Mouse (Mus musculus) midbrain, embryonic 15.5 days (tissue): Measurements from ENCODE around the gene Efnb2. TPM values are rescaled to one million over a fixed set of nuclear protein-coding genes. Genes with fewer than 3 reads are reported as not detected.

ENCODE experiments used
- ATAC-seq: fragments of 200-750 bp; cut with Nextera tagmentation; replicated peaks from 2 replicates; pipeline ENCODE4 v1.8.0; 2017; ENCODE audit warnings: moderate TSS enrichment
- H3K27ac ChIP-seq: fragments of 300-500 bp; sonication (generic); 2 replicates; pipeline ENCODE4 v1.5.1; 2015; ENCODE audit warnings: mild to moderate bottlenecking, inconsistent platforms
- H3K27me3 ChIP-seq: fragments of 300-500 bp; sonication (generic); replicated peaks from 2 replicates; pipeline ENCODE4 v1.6.1; 2015; ENCODE audit warnings: inconsistent platforms
- H3K36me3 ChIP-seq: fragments of 300-500 bp; sonication (generic); replicated peaks from 2 replicates; pipeline ENCODE4 v1.6.1; 2015; ENCODE audit warnings: inconsistent platforms
- H3K4me1 ChIP-seq: fragments of 300-500 bp; sonication (generic); 2 replicates; pipeline ENCODE4 v1.6.1; 2015; ENCODE audit warnings: inconsistent platforms
- H3K4me2 ChIP-seq: fragments of 300-500 bp; sonication (generic); 2 replicates; pipeline ENCODE4 v1.6.1; 2015; ENCODE audit warnings: inconsistent platforms, mild to moderate bottlenecking, moderate library complexity
- H3K4me3 ChIP-seq: fragments of 300-500 bp; sonication (generic); 2 replicates; pipeline ENCODE4 v1.5.1; 2015; ENCODE audit warnings: mild to moderate bottlenecking, inconsistent platforms
- H3K9ac ChIP-seq: fragments of 300-500 bp; sonication (generic); 2 replicates; pipeline ENCODE4 v1.6.1; 2015; ENCODE audit warnings: mild to moderate bottlenecking, inconsistent platforms
- H3K9me3 ChIP-seq: fragments of 300-500 bp; sonication (generic); 2 replicates; pipeline ENCODE4 v1.6.1; 2016; ENCODE audit warnings: inconsistent platforms
- WGBS: fragments of 180-500 bp; shearing (Covaris S2); methylation state at CpG from one replicate; pipeline ENCODE4 v1.1.7; 2015; ENCODE audit warnings: mixed read lengths; 5-methylcytosine and 5-hydroxymethylcytosine counted together
- polyA plus RNA-seq: library from polyadenylated mRNA; unstranded; fragments of >200 nt; fragmentation: Nextera tagmentation; extraction: Ambion mirVana; gene quantifications from 2 replicates; pipeline ENCODE4 v1.2.1, GENCODE M21; 2015

Gene Efnb2
- polyA plus RNA-seq, 1 experiment from 2014 or later: 14.1 TPM

DNA sequence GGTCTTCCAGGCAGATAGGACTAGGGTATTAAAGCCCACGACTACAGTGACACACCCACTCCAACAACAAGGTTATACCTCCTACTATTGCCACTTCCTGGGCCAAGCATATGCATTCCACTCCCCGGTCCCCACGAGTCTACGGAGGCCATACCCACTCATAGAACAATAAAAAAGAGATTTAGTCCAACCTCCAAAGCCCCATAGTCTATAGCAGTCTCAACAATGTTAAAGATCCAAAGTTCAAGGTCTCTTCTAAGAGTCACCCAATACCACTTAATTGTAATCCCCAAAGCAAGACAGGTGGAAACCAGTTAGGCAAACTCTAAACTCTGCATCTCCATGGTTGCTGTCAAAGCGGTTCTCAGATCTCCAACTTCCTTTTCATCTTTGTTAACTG lies 13.8 kb upstream of the Efnb2 start:
- no peak for ATAC-seq
- H3K36me3 ChIP-seq: peaks cover 11% of the 10 kb centered on the region; the same call in 1 of the 2 replicates
- H3K9ac ChIP-seq: no peak overlapping the region
- 84% methylated on average over 5 of the region's 5 CpGs for WGBS
- H3K4me3 ChIP-seq: no peak overlapping the region
- H3K27ac ChIP-seq: no peak overlapping the region
- H3K27me3 ChIP-seq: no peaks in the 10 kb centered on the region
- no peaks in the 10 kb centered on the region for H3K9me3 ChIP-seq
- H3K4me2 ChIP-seq: no peak overlapping the region
- no peaks in the 10 kb centered on the region for H3K4me1 ChIP-seq

DNA sequence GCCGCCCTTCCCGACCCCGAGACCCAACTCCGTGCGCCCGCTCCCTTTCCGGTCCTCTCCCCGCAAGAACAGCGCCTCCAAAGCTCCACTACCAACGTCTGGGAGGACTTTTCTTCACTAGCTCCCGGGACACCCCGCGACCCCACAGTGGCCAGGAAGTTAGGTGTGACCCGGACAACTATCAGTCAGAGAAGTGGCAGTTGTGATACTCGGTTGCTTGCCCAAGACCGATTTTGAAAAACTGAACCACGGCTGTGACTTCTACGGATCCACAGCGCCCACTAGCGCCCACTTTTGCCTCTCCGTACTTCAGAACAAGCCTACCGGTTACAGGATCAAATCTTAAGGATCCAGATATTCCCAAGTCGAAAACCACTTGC lies 707 bp upstream of the Efnb2 start:
- Histone ChIP-seq H3K9ac (peak overlapping the region; percentile 55), H3K4me1 (peaks cover 24% of the 10 kb centered on the region), H3K9me3 (no peaks in the 10 kb centered on the region), H3K27me3 (no peaks in the 10 kb centered on the region), H3K4me2 (peak overlapping the region; percentile 86), H3K4me3 (peak overlapping the region; percentile 68), H3K36me3 (no peaks in the 10 kb centered on the region), H3K27ac (peak overlapping the region; percentile 88)
- WGBS: under 1% methylated on average over 23 of the region's 23 CpGs
- ATAC-seq: peak; percentile 8

DNA sequence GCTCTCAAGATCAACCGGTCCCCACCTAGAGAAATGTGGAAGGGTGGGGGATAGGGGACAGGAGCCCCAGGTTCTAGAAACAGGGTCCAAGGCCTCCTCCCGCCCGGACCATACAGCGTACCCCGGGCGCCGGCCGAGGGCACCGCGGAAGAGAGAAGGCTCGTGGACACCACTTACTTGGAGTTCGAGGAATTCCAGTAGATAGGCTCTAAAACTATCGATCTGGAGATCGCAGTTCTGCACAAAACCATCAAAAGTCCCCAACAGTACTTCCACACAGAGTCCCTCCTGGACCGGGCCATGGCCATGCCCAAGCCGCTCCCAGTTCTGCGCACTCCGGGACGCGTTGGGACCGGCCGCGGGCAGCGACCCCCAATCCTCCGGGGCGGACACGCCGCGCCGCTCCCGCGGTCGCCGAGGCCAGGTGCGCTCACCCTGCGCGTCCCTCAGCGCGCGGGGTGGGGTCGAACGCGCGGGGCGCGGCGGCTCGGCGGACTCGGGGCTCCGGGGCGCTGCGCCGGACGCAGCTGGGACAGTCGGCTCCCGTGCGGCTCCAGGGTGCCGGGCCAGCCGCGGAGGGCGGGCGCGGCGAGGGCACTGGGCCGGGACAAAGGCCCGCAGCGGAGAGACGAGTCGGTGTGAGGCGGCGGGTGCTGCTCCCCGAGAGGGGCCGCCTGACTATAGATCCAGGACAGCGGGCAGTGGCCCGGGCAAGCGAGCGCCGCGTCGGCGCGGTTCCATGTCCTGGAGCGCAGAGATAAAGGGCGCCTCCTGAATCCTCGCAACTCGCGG lies 539 bp downstream of the Efnb2 start:
- H3K27ac ChIP-seq: peak overlapping the region; percentile 88
- peaks cover 36% of the 10 kb centered on the region for H3K4me1 ChIP-seq
- 0% methylated on average over 87 of the region's 88 CpGs for WGBS
- peak overlapping the region; percentile 72 for H3K9ac ChIP-seq
- H3K27me3 ChIP-seq: no peaks in the 10 kb centered on the region
- peak overlapping the region; percentile 86 for H3K4me2 ChIP-seq
- no peaks in the 10 kb centered on the region for H3K36me3 ChIP-seq
- H3K9me3 ChIP-seq: no peaks in the 10 kb centered on the region
- ATAC-seq: peak; percentile 63
- peak overlapping the region; percentile 68 for H3K4me3 ChIP-seq

DNA sequence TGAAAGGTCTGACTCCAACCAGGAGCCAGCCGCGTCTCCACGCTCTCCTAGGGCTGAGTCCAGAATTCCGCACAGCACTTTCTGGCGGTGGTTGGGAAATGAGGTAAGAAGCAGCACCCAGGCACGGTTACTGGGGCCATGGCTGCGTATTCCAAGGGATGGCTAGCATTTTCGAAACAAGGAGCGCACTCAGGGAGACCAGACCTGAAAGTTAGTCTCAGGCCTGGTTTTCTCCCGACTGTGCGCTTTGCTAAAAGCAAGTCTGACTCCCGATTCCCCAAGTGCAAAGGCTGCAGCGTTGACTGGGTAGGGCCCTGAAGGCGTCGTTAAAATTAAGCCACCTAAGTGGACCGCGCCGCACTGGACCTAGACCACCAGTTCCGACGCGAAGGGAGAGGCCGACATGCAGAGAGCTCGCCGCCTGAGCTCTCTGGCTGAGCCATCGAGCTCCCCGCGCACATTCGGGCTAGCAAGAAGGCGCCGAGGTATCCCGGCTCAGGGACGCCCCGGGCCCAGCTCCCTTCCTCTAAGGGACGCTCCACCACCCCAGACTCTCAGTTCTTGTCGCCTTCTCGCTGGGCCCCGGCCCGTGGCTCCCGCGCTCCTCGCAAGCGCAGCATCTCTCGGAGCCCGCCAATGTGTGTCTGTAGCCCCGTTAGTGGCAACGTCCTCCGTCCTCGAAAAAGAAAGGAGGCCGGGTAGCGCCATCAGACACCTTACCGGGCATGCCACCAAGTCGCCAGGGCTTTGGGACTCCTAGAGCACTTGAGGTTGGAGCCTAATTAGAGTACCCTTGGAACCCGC lies 1.3 kb downstream of the Efnb2 start:
- peak overlapping the region; percentile 88 for H3K27ac ChIP-seq
- under 1% methylated on average over 53 of the region's 53 CpGs for WGBS
- H3K27me3 ChIP-seq: no peaks in the 10 kb centered on the region
- H3K4me2 ChIP-seq: peak overlapping the region; percentile 86
- H3K9ac ChIP-seq: peak overlapping the region; percentile 72
- no peaks in the 10 kb centered on the region for H3K9me3 ChIP-seq
- H3K36me3 ChIP-seq: no peaks in the 10 kb centered on the region
- no peak for ATAC-seq
- peak overlapping the region; percentile 68 for H3K4me3 ChIP-seq
- peaks cover 44% of the 10 kb centered on the region for H3K4me1 ChIP-seq

DNA sequence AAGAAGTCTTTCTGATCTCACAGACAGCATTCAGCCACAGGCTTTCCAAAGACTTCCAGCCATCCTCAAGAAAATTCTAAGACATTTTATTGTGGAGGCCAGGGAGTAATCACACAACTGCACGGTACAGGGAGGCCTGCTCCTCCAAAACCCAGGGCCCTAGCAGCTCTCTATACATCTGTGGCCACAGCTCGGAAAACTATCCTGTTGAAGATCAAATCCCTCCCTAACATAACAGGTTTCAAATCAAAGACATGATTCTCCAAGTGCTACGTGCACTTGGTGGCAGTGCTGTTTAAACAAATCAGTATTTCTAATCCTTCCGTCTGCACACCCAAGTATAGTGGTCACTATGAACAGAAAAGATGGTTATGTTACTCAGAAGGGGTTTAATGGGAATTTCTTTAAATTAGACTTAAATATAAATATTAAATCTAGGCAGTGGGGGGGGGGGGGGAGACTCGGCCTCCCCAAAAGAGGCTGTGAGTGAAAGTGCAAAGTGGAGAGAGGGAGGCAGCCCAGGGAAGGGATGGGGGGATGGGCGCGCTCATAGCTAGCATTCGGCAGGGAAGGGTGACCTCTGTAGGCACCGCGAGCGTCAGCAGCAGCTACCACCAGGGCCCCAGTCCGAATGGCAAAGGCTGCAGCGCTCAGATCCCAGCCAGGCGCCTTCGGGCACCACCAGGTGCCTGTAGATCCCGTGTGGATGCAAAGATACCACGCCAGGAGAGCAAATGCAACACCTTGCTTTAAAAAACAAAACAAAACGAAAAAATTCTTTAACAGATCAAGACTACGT lies 2.4 kb downstream of the Efnb2 start:
- H3K27ac ChIP-seq: peak overlapping the region; percentile 51
- H3K27me3 ChIP-seq: no peaks in the 10 kb centered on the region
- no peaks in the 10 kb centered on the region for H3K9me3 ChIP-seq
- WGBS: under 1% methylated on average over 19 of the region's 19 CpGs
- peak overlapping the region; percentile 86 for H3K4me2 ChIP-seq
- H3K4me3 ChIP-seq: peak overlapping the region; percentile 68
- H3K36me3 ChIP-seq: no peaks in the 10 kb centered on the region
- peak overlapping the region; percentile 72 for H3K9ac ChIP-seq
- ATAC-seq: peak; percentile 23; the same call in 1 of the 2 replicates
- peaks cover 55% of the 10 kb centered on the region for H3K4me1 ChIP-seq

DNA sequence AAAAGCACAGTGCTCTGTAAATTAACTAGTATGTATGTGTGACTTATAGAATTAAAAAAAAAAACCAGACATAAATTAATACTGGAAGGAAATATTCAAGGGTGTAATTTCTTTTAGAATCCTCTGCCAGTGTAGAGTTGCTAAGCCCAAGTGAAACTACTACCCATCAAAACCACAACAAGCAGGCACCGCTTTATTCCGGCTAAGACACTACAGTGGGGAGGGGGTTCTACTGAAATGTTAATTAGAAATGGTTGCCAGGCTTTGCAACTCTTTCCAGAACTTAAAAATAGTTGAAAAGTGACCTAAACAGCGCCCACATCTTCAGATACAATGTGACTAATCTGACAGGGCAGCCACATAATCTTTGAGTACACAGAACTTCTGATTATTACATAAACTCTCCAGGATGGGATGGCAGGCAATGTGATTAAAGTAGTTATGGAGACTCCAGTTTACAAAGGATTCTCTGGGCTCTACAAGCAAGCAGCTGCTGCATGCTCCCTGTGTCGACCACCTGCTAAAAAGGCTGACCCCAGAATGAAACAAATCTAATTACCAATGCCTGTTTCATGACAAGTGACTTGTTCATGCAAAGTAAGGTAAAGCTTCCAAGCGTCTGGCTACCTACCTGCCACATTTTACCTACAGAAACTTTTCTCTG lies 3.2 kb downstream of the Efnb2 start:
- H3K9ac ChIP-seq: peak overlapping the region; percentile 72; the same call in 1 of the 2 replicates
- H3K4me2 ChIP-seq: peak overlapping the region; percentile 86
- H3K27me3 ChIP-seq: peaks cover 3% of the 10 kb centered on the region; the same call in 1 of the 2 replicates
- WGBS: 11% methylated on average over 5 of the region's 5 CpGs
- H3K27ac ChIP-seq: peak overlapping the region; percentile 51; the same call in 1 of the 2 replicates
- peaks cover 62% of the 10 kb centered on the region for H3K4me1 ChIP-seq
- H3K4me3 ChIP-seq: peak overlapping the region; percentile 68
- ATAC-seq: no peak
- H3K36me3 ChIP-seq: no peaks in the 10 kb centered on the region
- no peaks in the 10 kb centered on the region for H3K9me3 ChIP-seq

DNA sequence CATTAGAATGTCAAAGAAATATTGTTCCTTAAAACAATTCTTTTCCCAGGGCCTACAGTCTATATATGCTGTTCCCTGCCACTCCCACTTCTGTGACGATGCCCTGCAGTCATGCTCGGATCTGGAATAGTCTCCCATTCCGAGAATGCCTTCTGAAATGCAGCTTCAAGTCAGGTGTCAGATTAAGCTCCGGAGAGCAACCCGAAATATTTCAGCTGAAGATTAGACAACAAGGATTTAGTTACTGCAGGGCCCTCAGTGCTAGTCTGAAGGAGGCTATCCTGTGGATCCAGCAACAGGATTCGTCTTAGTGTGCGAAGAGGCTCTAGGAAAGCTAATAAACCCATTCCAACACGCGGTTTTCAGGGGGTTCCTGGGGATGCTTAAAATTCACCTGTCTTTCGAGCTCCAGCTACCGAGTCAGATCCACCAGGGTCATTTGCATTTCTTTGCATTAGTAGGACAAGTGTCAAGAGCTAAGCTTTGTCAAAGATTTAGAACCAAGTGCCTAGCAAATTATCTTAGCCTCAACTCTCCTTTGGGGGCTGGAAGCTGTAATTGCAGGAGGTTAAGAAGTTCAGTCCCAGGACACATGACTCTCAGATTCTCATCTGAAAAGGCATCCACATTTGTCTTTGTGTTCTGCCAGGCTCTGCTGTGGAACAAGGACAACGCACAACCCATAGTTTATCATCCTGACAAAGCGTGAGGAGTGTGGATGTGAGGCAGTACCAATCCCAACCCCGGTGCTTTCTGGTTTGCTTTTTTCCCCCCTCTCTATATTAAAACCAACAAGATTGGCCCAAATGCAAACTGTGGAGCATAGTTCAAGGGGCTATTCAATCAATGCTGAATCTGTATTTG lies 4.2 kb downstream of the Efnb2 start:
- no peak for ATAC-seq
- Histone ChIP-seq H3K4me1 (peaks cover 62% of the 10 kb centered on the region), H3K9me3 (no peaks in the 10 kb centered on the region), H3K27me3 (peaks cover 3% of the 10 kb centered on the region; the same call in 1 of the 2 replicates), H3K4me2 (peak overlapping the region; percentile 86), H3K27ac (peak overlapping the region; percentile 46; the same call in 1 of the 2 replicates), H3K4me3 (peak overlapping the region; percentile 68), H3K36me3 (no peaks in the 10 kb centered on the region), H3K9ac (peak overlapping the region; percentile 37)
- WGBS: 9% methylated on average over 14 of the region's 14 CpGs

DNA sequence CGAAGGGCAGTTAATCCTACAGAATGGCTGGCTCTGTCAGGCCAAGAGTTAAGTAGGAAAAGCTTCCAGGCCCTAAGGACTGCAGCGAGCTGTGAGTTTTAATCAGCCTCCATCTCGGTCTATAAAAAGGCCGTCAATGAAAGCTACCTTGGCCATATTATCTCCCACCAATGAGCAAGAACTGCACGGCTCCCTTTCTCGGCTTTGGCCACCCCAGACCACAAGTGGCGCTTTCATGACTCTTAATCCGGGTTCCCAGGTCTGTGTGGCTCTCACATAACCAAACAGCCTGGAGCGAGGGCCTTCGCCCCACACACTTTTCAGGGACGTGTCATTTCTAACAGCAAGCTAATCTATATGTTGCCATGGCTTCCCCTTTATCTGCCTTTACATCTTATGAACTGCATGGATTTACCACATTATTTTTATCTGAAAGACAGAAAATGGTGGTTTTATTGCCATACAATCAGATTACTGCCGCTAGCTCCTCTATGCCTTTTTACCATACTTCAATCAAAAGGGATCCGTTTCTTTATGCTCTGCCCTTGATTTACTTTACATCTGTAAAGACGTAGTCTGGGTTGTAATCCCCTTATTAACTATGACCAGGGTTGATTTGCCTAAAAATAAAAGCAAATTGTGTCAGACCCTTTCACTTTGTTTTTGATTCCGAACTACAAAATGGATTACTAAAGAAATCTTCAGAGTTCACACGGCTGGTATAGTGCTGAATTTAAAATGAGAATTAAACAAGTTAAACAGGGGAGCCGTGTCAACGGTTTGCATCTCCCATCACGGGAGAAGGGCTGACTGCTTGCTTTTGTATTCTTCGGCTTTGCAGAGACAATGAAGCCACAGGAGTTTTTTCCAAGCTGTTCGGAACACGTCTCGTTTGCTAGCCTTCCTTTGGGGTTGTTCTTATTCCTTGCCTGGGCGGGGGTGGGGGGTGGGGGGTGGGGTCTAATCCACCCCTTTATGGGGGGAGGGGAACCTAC lies 5.4 kb downstream of the Efnb2 start:
- no peaks in the 10 kb centered on the region for H3K36me3 ChIP-seq
- H3K9me3 ChIP-seq: no peaks in the 10 kb centered on the region
- H3K4me1 ChIP-seq: peaks cover 62% of the 10 kb centered on the region
- ATAC-seq: no peak
- peak overlapping the region; percentile 46 for H3K27ac ChIP-seq
- H3K9ac ChIP-seq: peak overlapping the region; percentile 37
- H3K27me3 ChIP-seq: peaks cover 3% of the 10 kb centered on the region; the same call in 1 of the 2 replicates
- WGBS: 10% methylated on average over 24 of the region's 24 CpGs
- peak overlapping the region; percentile 86 for H3K4me2 ChIP-seq
- H3K4me3 ChIP-seq: peak overlapping the region; percentile 68

DNA sequence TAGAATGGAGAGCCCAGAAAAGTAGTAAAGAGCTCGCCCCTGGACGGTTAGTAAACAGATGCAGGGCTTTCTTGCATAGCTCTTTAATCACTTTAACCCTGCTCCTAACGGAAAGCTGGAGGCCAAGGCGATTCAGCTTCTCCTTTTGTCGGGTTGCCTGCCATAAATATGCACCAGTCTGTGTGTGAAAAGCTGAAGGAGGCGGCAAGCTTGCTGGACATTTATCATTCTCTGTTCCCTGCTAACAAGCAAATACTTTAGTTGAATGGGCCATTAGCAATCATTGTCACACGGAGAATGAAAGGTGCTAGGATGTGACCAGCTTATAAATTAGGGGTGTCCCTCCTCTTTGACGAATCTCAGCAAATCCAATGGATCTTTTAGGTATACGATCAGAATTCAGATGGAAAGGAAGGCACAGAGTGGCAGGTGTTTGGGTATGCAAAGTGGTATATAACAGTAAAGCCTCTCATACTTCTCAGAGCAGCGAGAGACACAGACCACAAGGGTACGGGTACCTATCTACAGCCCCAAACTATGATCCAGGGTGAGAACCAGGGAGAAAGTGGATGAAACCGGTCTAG lies 7.0 kb downstream of the Efnb2 start:
- H3K4me3 ChIP-seq: no peak overlapping the region
- no peaks in the 10 kb centered on the region for H3K9me3 ChIP-seq
- no peak overlapping the region for H3K9ac ChIP-seq
- H3K4me2 ChIP-seq: peak overlapping the region; percentile 86
- no peak for ATAC-seq
- peaks cover 10% of the 10 kb centered on the region; the same call in 1 of the 2 replicates for H3K27me3 ChIP-seq
- H3K4me1 ChIP-seq: peaks cover 70% of the 10 kb centered on the region
- 21% methylated on average over 12 of the region's 12 CpGs for WGBS
- H3K27ac ChIP-seq: no peak overlapping the region
- no peaks in the 10 kb centered on the region for H3K36me3 ChIP-seq

DNA sequence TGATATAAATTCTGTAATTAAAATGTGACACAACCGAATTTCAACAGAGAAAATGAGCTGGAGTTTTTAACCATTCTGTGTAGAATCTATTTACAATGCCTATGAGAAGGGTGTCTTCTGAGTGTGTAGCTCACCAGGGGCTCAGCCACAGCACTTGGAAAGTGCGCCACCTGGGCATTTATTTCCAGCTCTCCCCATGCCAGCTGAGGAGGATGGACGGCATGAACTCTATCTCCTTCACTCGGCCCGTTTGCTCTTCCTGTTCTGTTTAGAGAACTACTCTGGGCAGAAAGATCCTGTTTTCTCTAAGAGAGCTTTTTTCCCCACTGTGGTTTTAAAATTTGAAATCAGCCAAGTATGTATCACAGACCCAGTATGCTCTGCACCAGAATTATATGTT lies 7.7 kb downstream of the Efnb2 start:
- H3K4me1 ChIP-seq: peaks cover 70% of the 10 kb centered on the region
- H3K4me3 ChIP-seq: no peak overlapping the region
- H3K27ac ChIP-seq: no peak overlapping the region
- H3K36me3 ChIP-seq: no peaks in the 10 kb centered on the region
- H3K9me3 ChIP-seq: no peaks in the 10 kb centered on the region
- 55% methylated on average over 5 of the region's 5 CpGs for WGBS
- no peak overlapping the region for H3K9ac ChIP-seq
- peaks cover 15% of the 10 kb centered on the region; the same call in 1 of the 2 replicates for H3K27me3 ChIP-seq
- no peak for ATAC-seq
- H3K4me2 ChIP-seq: peak overlapping the region; percentile 86
